Mouse (Mus musculus): ENCODE measurements around the gene Rasgrf1. TPM values are rescaled to one million over a fixed set of nuclear protein-coding genes. Genes with fewer than 3 reads are reported as not detected.
"Not testable (repeated sequence)": the region's sequence is repeated elsewhere in the genome, so short reads cannot be mapped to it uniquely, and the experiment has no call there.

Rasgrf1 gene
- total and polyA plus RNA-seq, 3 experiments: not detected

DNA sequence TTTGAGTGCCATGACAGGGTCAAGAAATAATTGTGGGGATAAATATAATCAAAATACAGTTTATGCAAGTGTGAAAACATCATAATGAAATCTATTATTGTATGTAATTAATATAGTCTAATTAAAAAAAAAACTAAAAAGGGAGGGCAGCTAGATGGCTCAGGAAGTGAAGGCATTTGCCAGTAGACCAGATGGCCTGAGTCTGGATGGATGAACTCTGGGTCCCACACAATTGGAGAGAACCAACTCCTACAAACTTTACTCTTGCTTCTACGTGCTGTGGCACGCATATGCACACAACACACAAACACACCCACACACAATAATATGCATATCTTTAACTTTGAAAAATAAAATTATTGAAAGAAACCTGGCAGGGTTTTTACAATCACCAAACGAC, 131.8 kb downstream of the Rasgrf1 start:
- no peak overlapping the region for H3K9ac ChIP-seq (ENCODE audit: control insufficient read depth, low read depth, low read length, poor library complexity, severe bottlenecking)
- no peak for DNase-seq (ENCODE audit: low read depth, low spot score)
- H3K79me2 ChIP-seq (ENCODE audit: control insufficient read depth, insufficient read depth, low read length, poor library complexity): no peaks in the 10 kb centered on the region
- H3K27ac ChIP-seq (ENCODE audit: control insufficient read depth, low read depth, low read length): no peak overlapping the region
- TF ChIP-seq SIN3A (IDR thresholded peaks at IDR 0.05; ENCODE audit: low read length) (no peak), MYB (IDR thresholded peaks at IDR 0.05; ENCODE audit: low read depth, low read length) (no peak), JUND (IDR thresholded peaks at IDR 0.05; ENCODE audit: low read depth, low read length) (no peak), USF1 (IDR thresholded peaks at IDR 0.05; ENCODE audit: low read depth, low read length) (no peak), ETS1 (IDR thresholded peaks at IDR 0.05; ENCODE audit: low read depth, low read length) (no peak), ZNF384 (IDR thresholded peaks at IDR 0.05; ENCODE audit: low read depth, low read length) (no peak), ZMIZ1 (IDR thresholded peaks at IDR 0.05; ENCODE audit: low read depth, low read length) (no peak), KAT2A (conservative IDR thresholded peaks at IDR 0.05; ENCODE audit: low read depth, low read length) (no peak), E2F4 (IDR thresholded peaks at IDR 0.05; ENCODE audit: borderline replicate concordance, low read depth, low read length) (no peak), MAZ (IDR thresholded peaks at IDR 0.05; ENCODE audit: low read depth, low read length) (no peak), MYC (IDR thresholded peaks at IDR 0.05; ENCODE audit: low read depth, low read length) (no peak)
- no peaks in the 10 kb centered on the region for H3K27me3 ChIP-seq (ENCODE audit: control insufficient read depth in 1 of 2, insufficient read depth in 2 of 2, low read length in 2 of 2)
- H3K36me3 ChIP-seq (ENCODE audit: control insufficient read depth in 1 of 2, insufficient read depth in 2 of 2, low read length in 2 of 2): no peaks in the 10 kb centered on the region
- H3K4me3 ChIP-seq (ENCODE audit: control insufficient read depth in 1 of 2, insufficient read depth in 1 of 2, low read depth in 2 of 2, low read length in 2 of 2): no peak overlapping the region
- H3K4me1 ChIP-seq (ENCODE audit: control insufficient read depth in 1 of 2, insufficient read depth in 2 of 2, low read length in 2 of 2): no peaks in the 10 kb centered on the region
- H3K9me3 ChIP-seq (replicated peaks; ENCODE audit: insufficient read depth, low read length): no peaks in the 10 kb centered on the region

DNA sequence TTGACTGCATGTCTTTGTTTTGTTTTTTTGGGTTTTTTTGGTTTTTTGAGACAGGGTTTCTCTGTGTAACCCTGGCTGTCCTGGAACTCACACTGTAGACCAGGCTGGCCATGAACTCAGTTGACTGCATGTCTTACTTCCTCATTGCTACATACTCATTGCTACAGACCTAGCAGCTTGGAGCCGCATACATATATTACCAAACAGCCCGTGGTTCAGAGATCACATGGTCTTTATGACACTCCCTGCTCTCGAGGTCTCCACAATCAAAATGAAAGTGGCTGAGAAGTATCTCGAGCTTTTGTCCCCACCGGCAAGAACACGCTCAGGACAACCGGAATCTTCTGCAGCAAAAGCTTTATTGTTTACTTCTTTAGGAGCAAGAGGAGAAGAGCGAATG, 133.2 kb downstream of the Rasgrf1 start:
- H3K9ac ChIP-seq (ENCODE audit: control insufficient read depth, low read depth, low read length, poor library complexity, severe bottlenecking); H3K9me3 ChIP-seq (replicated peaks; ENCODE audit: insufficient read depth, low read length); H3K79me2 ChIP-seq (ENCODE audit: control insufficient read depth, insufficient read depth, low read length, poor library complexity); H3K27me3 ChIP-seq (ENCODE audit: control insufficient read depth in 1 of 2, insufficient read depth in 2 of 2, low read length in 2 of 2); H3K36me3 ChIP-seq (ENCODE audit: control insufficient read depth in 1 of 2, insufficient read depth in 2 of 2, low read length in 2 of 2); H3K4me3 ChIP-seq (ENCODE audit: control insufficient read depth in 1 of 2, insufficient read depth in 1 of 2, low read depth in 2 of 2, low read length in 2 of 2); H3K4me1 ChIP-seq (ENCODE audit: control insufficient read depth in 1 of 2, insufficient read depth in 2 of 2, low read length in 2 of 2); DNase-seq (ENCODE audit: low read depth, low spot score); H3K27ac ChIP-seq (ENCODE audit: control insufficient read depth, low read depth, low read length): not testable (repeated sequence)

- no peaks in the 10 kb centered on the region for H3K27me3 ChIP-seq (ENCODE audit: control insufficient read depth in 1 of 2, insufficient read depth in 2 of 2, low read length in 2 of 2)
- no peak for TF ChIP-seq CHD1 (IDR thresholded peaks at IDR 0.05; ENCODE audit: low read depth, low read length)
- TF ChIP-seq E2F4 (IDR thresholded peaks at IDR 0.05; ENCODE audit: borderline replicate concordance, low read depth, low read length): no peak
- TF ChIP-seq SIN3A (IDR thresholded peaks at IDR 0.05; ENCODE audit: low read length): no peak
- TF ChIP-seq MYC (IDR thresholded peaks at IDR 0.05; ENCODE audit: low read depth, low read length): no peak
- no peak for TF ChIP-seq GATA1 (IDR thresholded peaks at IDR 0.05; ENCODE audit: low read depth, low read length)
- no peak for TF ChIP-seq ELF1 (IDR thresholded peaks at IDR 0.05; ENCODE audit: low read depth, low read length)
- TF ChIP-seq TAL1 (IDR thresholded peaks at IDR 0.05; ENCODE audit: low read length): no peak
- TF ChIP-seq POLR2AphosphoS5 (IDR thresholded peaks at IDR 0.05; ENCODE audit: borderline replicate concordance, low read depth, low read length): no peak
- no peak for TF ChIP-seq HCFC1 (IDR thresholded peaks at IDR 0.05; ENCODE audit: low read depth, low read length)
- TF ChIP-seq USF2 (IDR thresholded peaks at IDR 0.05; ENCODE audit: borderline replicate concordance in 1 of 2, insufficient read depth in 1 of 2, low read depth in 1 of 2, low read length in 2 of 2): no peak
- TF ChIP-seq TBP (IDR thresholded peaks at IDR 0.05; ENCODE audit: low read depth, low read length): no peak
- no peak for TF ChIP-seq TCF12 (IDR thresholded peaks at IDR 0.05; ENCODE audit: low read depth, low read length)
- TF ChIP-seq BHLHE40 (IDR thresholded peaks at IDR 0.05; ENCODE audit: borderline replicate concordance, low read depth, low read length): no peak
- no peak for TF ChIP-seq GABPA (IDR thresholded peaks at IDR 0.05; ENCODE audit: low read depth, low read length)
- H3K4me3 ChIP-seq (ENCODE audit: control insufficient read depth in 1 of 2, insufficient read depth in 1 of 2, low read depth in 2 of 2, low read length in 2 of 2): no peak overlapping the region
- no peak for DNase-seq (ENCODE audit: low read depth, low spot score)
- no peaks in the 10 kb centered on the region for H3K36me3 ChIP-seq (ENCODE audit: control insufficient read depth in 1 of 2, insufficient read depth in 2 of 2, low read length in 2 of 2)
- H3K27ac ChIP-seq (ENCODE audit: control insufficient read depth, low read depth, low read length): no peak overlapping the region
- H3K79me2 ChIP-seq (ENCODE audit: control insufficient read depth, insufficient read depth, low read length, poor library complexity): no peaks in the 10 kb centered on the region
- no peaks in the 10 kb centered on the region for H3K9me3 ChIP-seq (replicated peaks; ENCODE audit: insufficient read depth, low read length)
- H3K9ac ChIP-seq (ENCODE audit: control insufficient read depth, low read depth, low read length, poor library complexity, severe bottlenecking): no peak overlapping the region
- H3K4me1 ChIP-seq (ENCODE audit: control insufficient read depth in 1 of 2, insufficient read depth in 2 of 2, low read length in 2 of 2): no peaks in the 10 kb centered on the region
Observed at GRCm38 (mm10) chr9:90045191-90045590, 135.5 kb downstream of the Rasgrf1 start.
